Mouse (Mus musculus): ENCODE measurements at regions not wholly inside any gene's neighbourhood (a gene's known extent, or its start where the extent isn't known, plus 50 kb on each side); places are given as distances from the start of the nearest gene placed in this dataset.

GRCm38 (mm10) chr4:149844971-149845370, 70.9 kb upstream of the Slc25a33 start:
- DNase-seq (ENCODE audit: inconsistent ontology term): no peak

GRCm38 (mm10) chr4:149843736-149844135, 69.7 kb upstream of the Slc25a33 start:
- no peak for DNase-seq (ENCODE audit: inconsistent ontology term)

- DNase-seq (ENCODE audit: inconsistent ontology term): no peak
These were observed 68.8 kb upstream of the Slc25a33 start for GRCm38 (mm10) chr4:149842906-149843305.

DNA sequence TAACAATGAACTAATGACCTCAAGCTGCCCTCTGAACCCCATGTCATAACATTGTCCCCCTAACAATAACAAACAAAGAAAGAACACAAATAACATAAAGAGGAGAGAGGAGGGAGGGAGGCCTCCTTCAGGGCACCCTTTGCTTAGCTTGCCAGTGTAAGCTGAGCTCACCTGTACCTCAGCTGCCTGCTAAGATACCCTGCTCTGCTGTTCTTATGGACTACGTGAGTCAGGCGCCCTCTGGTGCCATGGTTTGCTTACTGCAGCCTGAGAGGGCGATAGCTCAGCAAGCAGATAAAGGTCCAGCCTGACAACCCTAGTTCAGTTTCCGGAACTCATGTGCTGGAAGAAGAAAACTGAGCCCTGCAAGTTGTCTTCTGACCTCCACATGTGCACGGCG, 67.8 kb upstream of the Slc25a33 start:
- DNase-seq (ENCODE audit: inconsistent ontology term): no peak

- DNase-seq (ENCODE audit: inconsistent ontology term): peak; percentile 56
These were observed 66.6 kb upstream of the Slc25a33 start for GRCm38 (mm10) chr4:149840511-149841292.

GRCm38 (mm10) chr4:149838682-149839081, 64.6 kb upstream of the Slc25a33 start:
- DNase-seq (ENCODE audit: inconsistent ontology term): no peak

DNA sequence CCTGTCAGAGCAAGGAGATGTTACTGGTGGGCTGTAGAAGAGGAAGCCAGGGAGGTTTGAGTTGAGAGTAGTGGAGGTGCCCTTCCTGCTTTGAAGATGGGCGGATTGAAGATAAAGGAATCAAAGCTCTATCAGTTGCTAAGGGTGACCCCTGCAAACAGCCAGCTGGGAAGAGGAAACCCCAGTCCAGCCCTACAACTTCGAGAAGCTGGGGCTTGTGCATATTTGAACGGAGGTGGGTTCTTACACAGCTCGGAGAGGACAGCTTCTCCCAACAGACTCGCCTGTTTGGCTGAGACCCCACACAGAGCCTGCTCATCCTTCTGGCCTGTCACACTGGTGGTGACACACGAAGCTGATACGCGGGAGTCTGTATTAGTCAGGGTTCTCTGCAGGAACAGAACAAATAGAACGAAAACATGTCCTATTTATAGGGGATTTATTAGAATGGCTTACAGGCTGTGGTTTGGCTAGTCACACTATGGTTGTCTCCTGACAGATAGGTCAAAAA, 60.6 kb upstream of the Slc25a33 start:
- no peak for DNase-seq (ENCODE audit: inconsistent ontology term)

GRCm38 (mm10) chr4:149832446-149833101, 58.5 kb upstream of the Slc25a33 start:
- no peak for DNase-seq (ENCODE audit: inconsistent ontology term)

DNA sequence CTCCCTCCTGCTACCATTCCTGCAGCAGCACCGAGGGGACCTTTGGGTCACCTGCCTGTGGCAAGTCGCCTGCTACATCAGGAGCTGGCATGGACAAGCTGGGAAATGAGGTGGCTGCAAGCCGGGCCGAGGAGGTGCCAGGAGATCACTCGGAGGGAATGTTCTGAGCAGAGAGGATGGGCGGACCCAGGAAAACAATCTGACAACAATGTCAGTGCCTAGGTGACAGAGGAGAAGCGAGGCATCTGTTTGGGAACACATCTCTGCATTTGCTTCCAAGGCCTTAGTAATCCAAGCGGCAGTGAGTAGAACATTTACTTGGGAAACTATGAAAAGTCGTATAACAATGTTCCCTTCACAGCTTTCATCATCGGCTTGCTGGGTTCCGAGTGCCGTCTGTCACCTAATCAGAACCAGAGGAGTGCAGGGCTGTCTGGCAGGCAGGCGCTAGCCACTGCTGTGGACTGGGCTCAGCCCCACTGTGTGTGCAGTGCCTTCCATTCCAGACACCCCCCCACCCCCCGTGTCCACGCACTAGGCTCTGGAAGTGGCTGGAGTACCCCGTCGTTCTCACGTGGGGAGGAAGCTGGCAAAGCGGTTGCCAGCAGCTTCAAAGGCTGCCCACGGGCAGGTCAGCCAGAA, 56.6 kb upstream of the Slc25a33 start:
- no peak for DNase-seq (ENCODE audit: inconsistent ontology term)

GRCm38 (mm10) chr4:149829964-149830363, 55.9 kb upstream of the Slc25a33 start:
- no peak for DNase-seq (ENCODE audit: inconsistent ontology term)

DNA sequence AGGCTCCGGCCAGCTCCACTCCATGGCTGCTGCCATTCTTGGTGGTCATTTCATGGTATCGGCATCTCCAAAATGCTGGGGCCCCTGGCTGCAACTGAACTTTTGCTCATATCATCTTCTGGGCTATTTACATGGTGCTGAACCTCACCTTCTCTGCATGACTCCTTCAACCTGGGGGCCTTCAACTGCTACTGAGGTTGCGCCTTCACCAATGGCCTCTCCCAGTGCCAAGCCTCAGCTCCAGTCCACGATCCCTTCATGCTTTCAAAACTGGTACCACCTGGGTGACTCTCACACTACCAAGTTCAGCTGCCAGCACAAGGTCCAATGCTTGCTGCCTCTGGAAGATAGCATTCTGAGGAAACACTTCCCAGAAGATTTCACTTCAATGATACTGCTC, 53.7 kb upstream of the Slc25a33 start:
- DNase-seq (ENCODE audit: inconsistent ontology term): no peak
